Mouse (Mus musculus) gastrocnemius, postnatal 4 days (tissue): Measurements from ENCODE around the gene Dhrs2. TPM values are rescaled to one million over a fixed set of nuclear protein-coding genes. Genes with fewer than 3 reads are reported as not detected.

Experiments
- DNase-seq, 2 experiments: peaks; one replicate each; pipeline ENCODE4 v3.0.0; 2021 to 2022; ENCODE audit warnings: low spot score in 2 of 2, mixed read lengths in 2 of 2
- total RNA-seq, 2 experiments: library from RNA; stranded (reverse); gene quantifications; 2 replicates each; pipeline ENCODE4 v1.2.3; 2021

The Dhrs2 gene
- total RNA-seq, 2 experiments from 2014 or later, result 0.34 TPM; not detected in 1

GRCm38 (mm10) chr14:55248284-55248683, 26.5 kb downstream of the Dhrs2 start:
- no peak for DNase-seq

DNA sequence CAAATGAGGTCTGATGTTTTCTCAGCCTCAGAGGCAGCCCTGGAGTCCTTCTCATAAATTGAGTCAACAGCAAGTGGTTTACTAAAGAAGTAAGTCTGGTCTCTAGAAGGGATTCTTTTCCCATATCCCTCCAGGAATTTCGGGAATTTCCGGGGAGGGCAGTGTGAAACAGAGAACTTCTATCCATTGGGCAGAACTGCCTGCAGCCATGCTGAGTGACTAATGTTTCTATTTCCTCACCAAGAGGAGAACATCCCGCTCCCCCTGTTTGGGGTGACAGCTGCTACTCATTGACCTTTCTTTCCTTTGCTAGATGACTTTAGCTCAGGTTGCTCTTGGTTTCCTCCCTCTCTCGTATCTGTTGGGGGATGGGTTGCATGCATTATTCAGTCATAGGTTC, 31.8 kb downstream of the Dhrs2 start:
- no peak for DNase-seq

GRCm38 (mm10) chr14:55255443-55255842, 33.6 kb downstream of the Dhrs2 start:
- no peak for DNase-seq

DNA sequence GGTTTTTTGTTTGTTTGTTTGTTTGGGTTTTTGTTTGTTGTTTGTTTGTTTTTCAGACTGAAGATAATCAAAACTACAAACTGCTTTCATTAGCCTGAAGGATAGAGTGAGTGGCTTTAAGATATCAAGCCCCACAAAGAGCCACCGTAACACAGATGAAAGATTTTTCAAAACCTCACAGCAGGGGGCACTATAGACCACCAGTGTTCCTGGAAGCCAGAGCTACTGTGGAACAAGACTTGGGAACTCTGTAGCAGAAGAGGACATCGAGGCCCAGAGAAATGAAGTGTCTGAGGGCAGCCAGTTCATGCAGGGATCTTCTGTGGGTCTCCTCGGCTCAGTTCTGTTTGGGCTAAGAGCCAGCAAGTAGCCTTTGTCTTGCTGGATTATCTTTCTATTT, 49.4 kb downstream of the Dhrs2 start:
- peak; percentile 22 to 35 for DNase-seq

DNA sequence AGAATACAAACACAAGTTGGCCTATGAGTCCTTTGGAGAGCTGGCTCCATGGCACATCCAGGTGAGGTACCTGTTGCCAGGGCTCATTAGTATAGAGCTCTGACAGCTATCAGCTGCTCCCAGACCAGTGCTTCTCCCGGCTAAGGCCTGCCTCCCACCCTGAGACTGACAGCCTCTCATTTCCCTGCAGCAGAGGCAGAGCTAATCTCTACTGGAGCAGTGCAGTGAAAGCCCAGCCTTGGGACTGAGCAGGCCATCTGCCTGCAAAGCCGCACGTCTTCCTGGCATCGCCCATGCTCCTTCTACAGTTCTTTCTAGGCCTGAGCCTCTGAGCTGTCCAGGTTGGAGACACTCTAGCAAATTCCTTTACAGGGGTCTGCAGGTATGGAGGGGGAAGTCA, 51.2 kb downstream of the Dhrs2 start:
- no peak for DNase-seq

DNA sequence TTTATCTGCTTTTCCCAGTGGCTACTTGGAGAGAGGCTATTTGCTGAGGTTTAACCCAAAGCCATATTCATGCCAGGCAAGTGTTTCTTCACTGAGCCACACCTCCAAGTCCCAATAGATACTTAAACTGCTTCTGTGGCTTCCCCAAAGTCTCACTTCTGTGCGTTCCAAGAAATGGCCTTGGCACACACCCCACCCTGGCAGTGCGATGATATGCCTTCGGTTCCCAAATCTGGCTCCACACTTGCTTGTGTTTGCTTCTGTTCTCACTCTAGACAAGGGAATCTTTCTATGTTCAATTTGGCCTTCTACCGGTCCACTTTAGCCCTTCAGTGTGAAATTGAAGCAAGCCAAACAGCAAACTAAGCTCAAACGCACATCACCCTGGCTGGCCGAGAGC, 53.0 kb downstream of the Dhrs2 start:
- no peak for DNase-seq

GRCm38 (mm10) chr14:55279322-55280069, 57.7 kb downstream of the Dhrs2 start:
- no peak for DNase-seq

Other genes starting within 250 kb of the Dhrs2 start
- not detected for gene Gm17428, start 245.1 kb upstream of the Dhrs2 start, total RNA-seq
- gene Myh7, start 227.4 kb upstream of the Dhrs2 start, total RNA-seq, result 100 to 1,000 TPM; 492 to 506 TPM
- 10 to 100 TPM; 29.2 to 32.7 TPM for gene Ngdn, start 206.6 kb upstream of the Dhrs2 start, total RNA-seq
- 1 to 10 TPM; 2.9 to 4.0 TPM for gene Zfhx2, start 129.7 kb upstream of the Dhrs2 start, total RNA-seq
- 10 to 100 TPM; 12.9 to 14.0 TPM for gene Thtpa, start 127.2 kb upstream of the Dhrs2 start, total RNA-seq
- 1 to 10 TPM; 6.5 to 8.3 TPM for gene Ap1g2, start 115.4 kb upstream of the Dhrs2 start, total RNA-seq
- gene Jph4, start 105.1 kb upstream of the Dhrs2 start, total RNA-seq, result 1 to 10 TPM; 1.3 to 2.0 TPM